Mouse (Mus musculus): ENCODE measurements at regions not wholly inside any gene's neighbourhood (a gene's known extent, or its start where the extent isn't known, plus 50 kb on each side); places are given as distances from the start of the nearest gene placed in this dataset.

- intact Hi-C loops (cut with DNase I): no loop called here
These were observed 79.0 kb upstream of the Gadd45a start for GRCm38 (mm10) chr6:67116306-67116705.

- intact Hi-C loops (cut with DNase I): no loop called here
These were observed 78.4 kb upstream of the Gadd45a start for GRCm38 (mm10) chr6:67115505-67116303.

- intact Hi-C loops (cut with DNase I): no loop called here
These were observed 77.5 kb upstream of the Gadd45a start for GRCm38 (mm10) chr6:67114753-67115152.

- intact Hi-C loops (cut with DNase I): no loop called here
These were observed 76.5 kb upstream of the Gadd45a start for GRCm38 (mm10) chr6:67113686-67114278.

DNA sequence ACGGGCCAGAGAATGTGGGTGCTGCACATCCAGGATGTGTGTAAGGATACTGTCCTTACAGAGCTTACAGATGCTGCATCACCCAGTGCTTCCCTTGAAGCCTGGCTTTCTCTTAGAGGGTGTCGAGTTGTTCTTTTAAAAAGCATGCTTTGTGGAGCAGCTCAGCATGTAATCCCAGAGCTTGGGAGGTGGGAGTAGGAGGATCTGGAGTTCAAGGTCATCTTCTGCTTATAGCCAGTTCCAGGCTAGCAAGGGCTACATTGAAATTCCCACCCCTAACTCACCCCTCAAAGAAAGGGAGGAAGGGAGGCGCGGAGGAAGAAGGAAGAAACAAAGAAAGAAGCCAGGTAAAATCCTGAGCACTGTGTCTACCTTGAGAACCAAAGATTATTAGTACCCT is 76.0 kb upstream of the Gadd45a start:
- intact Hi-C loops (cut with DNase I): no loop called here

GRCm38 (mm10) chr6:67112311-67112710 is 75.1 kb upstream of the Gadd45a start:
- intact Hi-C loops (cut with DNase I): no loop called here

GRCm38 (mm10) chr6:67111581-67111980 is 74.3 kb upstream of the Gadd45a start:
- intact Hi-C loops (cut with DNase I): no loop called here

GRCm38 (mm10) chr6:67110391-67110790 is 73.1 kb upstream of the Gadd45a start:
- intact Hi-C loops (cut with DNase I): no loop called here

- intact Hi-C loops (cut with DNase I): no loop called here
These were observed 72.5 kb upstream of the Gadd45a start for GRCm38 (mm10) chr6:67109774-67110173.

DNA sequence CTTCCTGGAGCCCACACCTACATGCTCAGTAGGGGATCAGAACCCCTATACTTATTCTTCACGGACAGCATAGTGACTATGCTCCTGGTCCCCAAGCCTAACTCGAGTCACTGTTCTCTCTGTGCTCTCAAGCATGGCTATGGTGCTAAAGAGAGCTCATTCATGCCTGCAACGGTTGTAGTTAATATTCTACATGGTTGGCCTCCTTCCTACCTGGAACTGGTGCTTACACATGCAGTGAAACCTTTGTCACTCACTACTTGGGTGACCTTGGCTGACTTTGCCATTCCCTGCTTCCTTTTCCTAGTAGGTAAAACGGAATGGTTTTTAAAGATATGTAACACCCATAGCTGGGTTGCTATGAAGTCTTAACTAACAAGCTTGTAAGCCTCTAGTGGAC is 70.3 kb upstream of the Gadd45a start:
- intact Hi-C loops (cut with DNase I): no loop called here

GRCm38 (mm10) chr6:67106493-67106892 is 69.2 kb upstream of the Gadd45a start:
- intact Hi-C loops (cut with DNase I): no loop called here

GRCm38 (mm10) chr6:67105386-67105785 is 68.1 kb upstream of the Gadd45a start:
- intact Hi-C loops (cut with DNase I): no loop called here

DNA sequence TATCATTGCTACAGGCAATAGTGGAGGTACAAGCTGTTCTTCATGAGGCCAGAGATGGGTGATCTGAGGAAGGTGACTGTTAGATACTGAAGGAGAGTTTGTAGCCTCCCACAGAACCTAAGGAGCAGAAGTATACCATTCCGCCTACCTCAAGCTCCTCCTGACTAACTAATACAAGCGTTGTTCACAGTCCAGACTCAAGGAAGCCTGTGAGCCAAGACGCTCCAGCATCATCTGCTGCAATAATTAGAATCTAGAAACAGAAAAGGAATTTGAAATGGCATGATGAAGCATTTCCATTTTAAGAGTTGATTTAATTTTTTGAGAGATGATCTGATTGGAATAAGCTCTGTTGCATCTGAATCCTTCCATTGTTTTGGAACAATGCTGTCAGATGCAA is 66.9 kb upstream of the Gadd45a start:
- intact Hi-C loops (cut with DNase I): loop anchor here (5.0 kb wide), 1 partner anchor 33 kb away; no protein-coding TSS in a partner anchor

- intact Hi-C loops (cut with DNase I): loop anchor here (5.0 kb wide), 1 partner anchor 35 kb away; no protein-coding TSS in a partner anchor
These were observed 65.4 kb upstream of the Gadd45a start for GRCm38 (mm10) chr6:67102541-67103134.

GRCm38 (mm10) chr6:67102014-67102413 is 64.8 kb upstream of the Gadd45a start:
- intact Hi-C loops (cut with DNase I): loop anchor here (5.0 kb wide), 1 partner anchor 35 kb away; no protein-coding TSS in a partner anchor

DNA sequence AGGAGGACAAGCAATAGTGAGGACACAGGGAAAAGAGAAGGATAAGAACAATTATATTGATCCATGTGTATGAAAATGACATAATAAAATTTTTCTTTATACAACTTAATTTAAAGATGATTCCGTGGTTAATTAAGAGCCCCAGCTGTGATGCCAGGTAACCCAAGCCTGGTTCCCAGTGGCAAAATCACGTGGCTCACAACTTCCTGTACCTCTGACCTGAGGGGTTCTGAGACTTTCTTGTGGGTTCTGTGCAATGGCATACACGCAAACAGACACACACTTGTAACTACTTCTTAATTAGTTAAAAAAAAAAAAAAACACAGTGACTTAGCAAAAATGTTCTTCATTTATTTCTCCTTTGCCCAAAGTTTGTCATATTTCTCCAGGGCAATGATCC is 57.2 kb upstream of the Gadd45a start:
- intact Hi-C loops (cut with DNase I): no loop called here

DNA sequence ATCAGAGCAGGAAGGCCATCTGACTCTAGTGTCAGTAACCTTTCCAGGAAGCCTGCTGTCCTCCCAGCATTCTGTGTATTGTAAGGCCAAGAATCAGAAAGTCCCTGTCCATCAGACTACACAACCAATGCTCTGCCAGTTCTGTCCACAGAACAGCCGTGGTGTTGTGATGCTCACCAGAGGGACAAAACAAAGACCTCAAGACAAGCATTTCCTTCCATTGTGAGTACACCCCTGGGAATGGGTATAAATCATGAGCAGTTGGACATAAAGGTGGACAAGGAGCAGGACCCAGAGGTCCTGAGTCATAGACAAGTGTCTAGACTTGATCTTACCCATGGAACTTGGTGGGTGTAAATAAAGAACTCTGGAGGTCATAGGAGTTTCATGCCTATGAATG is 55.9 kb upstream of the Gadd45a start:
- intact Hi-C loops (cut with DNase I): no loop called here

DNA sequence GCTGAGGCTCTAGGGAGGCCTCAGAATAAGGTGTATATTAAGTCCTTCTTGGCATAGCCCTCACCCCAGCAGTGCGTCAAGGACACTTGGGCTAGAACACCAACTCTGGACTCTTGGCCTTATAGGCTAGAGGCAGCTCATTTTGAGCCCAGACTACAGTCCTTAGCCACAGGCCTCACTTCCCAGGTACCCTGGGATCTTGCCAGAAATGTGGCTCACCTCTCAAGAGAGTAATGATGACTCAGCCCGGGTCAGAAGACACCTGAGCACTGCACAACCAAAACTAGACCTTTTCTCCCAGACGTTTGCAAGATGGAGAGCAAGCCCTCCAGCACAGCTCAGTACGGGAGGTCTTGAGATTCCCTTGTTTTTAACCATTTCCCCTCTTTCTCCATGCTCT is 52.9 kb upstream of the Gadd45a start:
- intact Hi-C loops (cut with DNase I): no loop called here

- intact Hi-C loops (cut with DNase I): no loop called here
These were observed 52.4 kb upstream of the Gadd45a start for GRCm38 (mm10) chr6:67089530-67090140.

DNA sequence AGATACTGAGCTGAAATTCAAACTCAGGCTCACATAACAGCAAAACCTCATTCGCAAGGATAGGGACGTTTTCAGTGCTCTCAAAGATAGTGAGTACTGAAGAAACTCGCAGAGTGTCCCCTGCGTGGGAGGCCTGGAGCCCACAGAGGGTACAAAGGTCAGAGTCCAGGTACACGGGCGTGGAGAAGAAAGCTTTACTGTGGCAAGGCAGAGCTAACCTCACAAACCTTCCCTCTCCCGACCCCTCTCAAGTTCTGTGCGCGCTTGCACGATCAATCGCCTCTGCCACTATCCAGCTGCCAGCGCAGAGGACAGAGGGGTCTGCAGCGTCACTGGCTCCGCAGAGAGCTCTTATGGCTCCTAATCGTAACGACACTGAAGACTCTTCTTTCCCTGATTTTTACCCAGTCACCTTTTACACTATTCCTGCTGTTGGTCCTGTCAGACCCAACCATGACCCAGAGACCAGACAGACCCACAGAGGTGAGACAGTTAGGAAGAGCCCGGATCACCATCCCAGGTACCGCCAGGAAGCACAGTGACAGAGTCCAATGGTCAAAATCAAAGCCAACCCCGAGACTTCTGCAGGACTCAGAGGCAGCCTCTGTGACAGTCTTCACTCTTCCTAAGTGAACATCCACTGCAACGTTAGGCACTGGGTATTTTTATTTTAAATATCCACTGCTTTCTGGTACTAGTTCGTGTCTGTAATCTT is 51.6 kb upstream of the Gadd45a start:
- intact Hi-C loops (cut with DNase I): no loop called here

DNA sequence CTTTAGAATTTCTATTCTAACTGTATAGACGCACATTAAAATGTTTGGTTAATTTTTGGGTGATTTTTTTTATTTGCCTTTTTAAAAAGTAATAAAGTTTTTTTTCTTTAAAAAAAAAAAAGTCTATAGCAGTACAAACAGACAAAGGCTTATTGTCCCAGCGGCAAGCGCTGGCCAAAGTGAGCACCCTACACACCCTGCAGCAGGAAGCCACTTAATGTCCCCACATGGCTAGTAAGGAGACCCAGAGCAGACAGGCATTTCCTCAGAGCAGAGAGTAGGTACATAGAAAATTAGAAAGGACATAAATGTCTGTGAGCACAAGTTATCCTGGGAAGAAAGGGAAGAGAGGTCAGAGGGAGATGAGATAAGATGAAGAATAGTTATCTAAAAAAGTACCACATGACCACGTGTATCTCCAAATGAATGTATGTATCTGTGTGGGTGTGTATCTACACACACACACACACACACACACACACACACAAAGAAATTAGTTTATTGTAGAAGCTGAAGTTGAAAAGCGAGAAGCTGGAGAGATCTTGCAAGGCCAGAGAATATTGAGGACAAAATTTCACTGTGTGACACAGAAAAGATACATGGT is 50.7 kb upstream of the Gadd45a start:
- intact Hi-C loops (cut with DNase I): no loop called here

Data from adrenal gland (tissue).